Mouse (Mus musculus) forebrain, embryonic 11.5 days (tissue): ENCODE results near the gene Mfap5. TPM values are rescaled to one million over a fixed set of nuclear protein-coding genes. Genes with fewer than 3 reads are reported as not detected.
"Not testable (repeated sequence)": the region's sequence is repeated elsewhere in the genome, so short reads cannot be mapped to it uniquely, and the experiment has no call there.

ENCODE experiments used
- ATAC-seq: fragments of 200-750 bp; cut with Nextera tagmentation; replicated peaks from 2 replicates; pipeline ENCODE4 v1.8.0; 2017; ENCODE audit warnings: moderate TSS enrichment; ENCODE audit not compliant: low FRiP score
- DNase-seq: peaks from one replicate; pipeline ENCODE4 v3.0.0-alpha.2; 2017; ENCODE audit warnings: low spot score
- H3K27ac ChIP-seq: fragments of 300-500 bp; sonication (generic); 2 replicates; pipeline ENCODE4 v1.5.1; 2014; ENCODE audit warnings: low read depth, low read length
- H3K27me3 ChIP-seq: fragments of 300-500 bp; sonication (generic); 2 replicates; pipeline ENCODE4 v1.6.1; 2014; ENCODE audit warnings: mild to moderate bottlenecking, low read length, mixed read lengths; ENCODE audit not compliant: control insufficient read depth, insufficient read depth
- H3K36me3 ChIP-seq: fragments of 300-500 bp; sonication (generic); 2 replicates; pipeline ENCODE4 v1.6.1; 2014; ENCODE audit warnings: mild to moderate bottlenecking, low read length, moderate library complexity, mixed read lengths; ENCODE audit not compliant: control insufficient read depth, insufficient read depth
- H3K4me1 ChIP-seq: fragments of 300-500 bp; sonication (generic); replicated peaks from 2 replicates; pipeline ENCODE4 v1.6.1; 2014; ENCODE audit warnings: low read length, mixed read lengths; ENCODE audit not compliant: control insufficient read depth, insufficient read depth
- H3K4me2 ChIP-seq: fragments of 300-500 bp; sonication (generic); 2 replicates; pipeline ENCODE4 v1.6.1; 2014; ENCODE audit warnings: low read depth, mild to moderate bottlenecking, low read length, moderate library complexity, mixed read lengths; ENCODE audit not compliant: severe bottlenecking
- H3K4me3 ChIP-seq: fragments of 300-500 bp; sonication (generic); 2 replicates; pipeline ENCODE4 v1.5.1; 2014; ENCODE audit warnings: low read depth, low read length
- H3K9ac ChIP-seq: fragments of 300-500 bp; sonication (generic); 2 replicates; pipeline ENCODE4 v1.6.1; 2014; ENCODE audit warnings: low read length
- H3K9me3 ChIP-seq: fragments of 300-500 bp; sonication (generic); 2 replicates; pipeline ENCODE4 v1.6.1; 2016; ENCODE audit warnings: low read length, mixed read lengths; ENCODE audit not compliant: control insufficient read depth
- WGBS: fragments of 180-500 bp; shearing (Covaris S2); extraction: QIAGEN DNeasy Blood & Tissue Kit; methylation state at CpG from one replicate; pipeline ENCODE4 v1.1.7; 2014; 5-methylcytosine and 5-hydroxymethylcytosine counted together
- polyA plus RNA-seq: library from polyadenylated mRNA; unstranded; fragments of >200 nt; fragmentation: Nextera tagmentation; extraction: Ambion mirVana; gene quantifications from 2 replicates; pipeline ENCODE4 v1.2.1, GENCODE M21; 2014

Mfap5 gene
- polyA plus RNA-seq, 1 experiment from 2014 or later: 0.77 TPM

- H3K4me1 ChIP-seq: no peaks in the 10 kb centered on the region; the same call in 1 of the 2 replicates
- H3K9me3 ChIP-seq: no peaks in the 10 kb centered on the region
- no peak overlapping the region for H3K4me2 ChIP-seq
- DNase-seq: no peak
- no peak overlapping the region for H3K4me3 ChIP-seq
- 90% methylated on average over 9 of the region's 9 CpGs for WGBS
- no peak overlapping the region for H3K9ac ChIP-seq
- no peak for ATAC-seq
- no peak overlapping the region for H3K27ac ChIP-seq
- H3K36me3 ChIP-seq: no peaks in the 10 kb centered on the region
- H3K27me3 ChIP-seq: no peaks in the 10 kb centered on the region
These were observed 59.6 kb downstream of the Mfap5 start for GRCm38 (mm10) chr6:122565070-122565784.

- ATAC-seq: no peak
These were observed 63.5 kb downstream of the Mfap5 start for GRCm38 (mm10) chr6:122569113-122569512.

GRCm38 (mm10) chr6:122569762-122570161 lies 64.1 kb downstream of the Mfap5 start:
- Histone ChIP-seq H3K9me3 (no peaks in the 10 kb centered on the region), H3K36me3 (no peaks in the 10 kb centered on the region), H3K9ac (no peak overlapping the region), H3K4me1 (no peaks in the 10 kb centered on the region), H3K27me3 (no peaks in the 10 kb centered on the region), H3K4me2 (no peak overlapping the region), H3K4me3 (no peak overlapping the region), H3K27ac (no peak overlapping the region)
- DNase-seq (no peak), ATAC-seq (peak; percentile 30)
- WGBS: 79% methylated on average over 1 of the region's 1 CpGs

More at GRCm38 (mm10) chr6:122569113-122569512, 63.5 kb downstream of the Mfap5 start:
- no peak overlapping the region for H3K4me2 ChIP-seq
- no peaks in the 10 kb centered on the region for H3K27me3 ChIP-seq
- 72% methylated on average over 5 of the region's 5 CpGs for WGBS
- H3K4me1 ChIP-seq: no peaks in the 10 kb centered on the region
- H3K9me3 ChIP-seq: no peaks in the 10 kb centered on the region
- no peak for DNase-seq
- no peak overlapping the region for H3K4me3 ChIP-seq
- no peak overlapping the region for H3K27ac ChIP-seq
- no peaks in the 10 kb centered on the region for H3K36me3 ChIP-seq
- H3K9ac ChIP-seq: no peak overlapping the region

GRCm38 (mm10) chr6:122570695-122571616 lies 65.3 kb downstream of the Mfap5 start:
- Histone ChIP-seq H3K36me3 (no peaks in the 10 kb centered on the region), H3K27ac (no peak overlapping the region), H3K4me3 (no peak overlapping the region), H3K4me2 (no peak overlapping the region), H3K9ac (no peak overlapping the region), H3K4me1 (no peaks in the 10 kb centered on the region), H3K27me3 (no peaks in the 10 kb centered on the region), H3K9me3 (no peaks in the 10 kb centered on the region)
- WGBS: 74% methylated on average over 8 of the region's 8 CpGs
- DNase-seq: no peak
- ATAC-seq: no peak

GRCm38 (mm10) chr6:122571617-122571959 lies 65.9 kb downstream of the Mfap5 start:
- Histone ChIP-seq H3K27ac (no peak overlapping the region), H3K9me3 (no peaks in the 10 kb centered on the region), H3K36me3 (no peaks in the 10 kb centered on the region), H3K4me1 (no peaks in the 10 kb centered on the region), H3K9ac (no peak overlapping the region), H3K4me3 (no peak overlapping the region), H3K4me2 (no peak overlapping the region), H3K27me3 (no peaks in the 10 kb centered on the region)
- WGBS: 94% methylated on average over 3 of the region's 3 CpGs
- ATAC-seq: no peak
- DNase-seq: no peak

- not testable (repeated sequence) for H3K27ac ChIP-seq, H3K4me3 ChIP-seq, H3K4me2 ChIP-seq, ATAC-seq, H3K27me3 ChIP-seq, H3K9ac ChIP-seq, H3K9me3 ChIP-seq, DNase-seq, H3K4me1 ChIP-seq, H3K36me3 ChIP-seq
- 77% methylated on average over 1 of the region's 1 CpGs for WGBS
These were observed 69.4 kb downstream of the Mfap5 start for GRCm38 (mm10) chr6:122575037-122575436.

- no peaks in the 10 kb centered on the region for H3K27me3 ChIP-seq
- no peak overlapping the region for H3K27ac ChIP-seq
- ATAC-seq (no peak), DNase-seq (no peak)
- no peaks in the 10 kb centered on the region for H3K36me3 ChIP-seq
- H3K9me3 ChIP-seq: no peaks in the 10 kb centered on the region
- no peak overlapping the region for H3K4me3 ChIP-seq
- H3K4me2 ChIP-seq: no peak overlapping the region
- 92% methylated on average over 3 of the region's 3 CpGs for WGBS
- H3K4me1 ChIP-seq: no peaks in the 10 kb centered on the region
- no peak overlapping the region for H3K9ac ChIP-seq
These were observed 71.4 kb downstream of the Mfap5 start for GRCm38 (mm10) chr6:122577030-122577429.
